Mouse (Mus musculus) thymus, adult 2 months (tissue): Measurements from ENCODE around the gene Rbms1.

Experiments
- CTCF ChIP-seq: fragments of 200-500 bp; IDR thresholded peaks from 2 replicates; pipeline ENCODE4 v1.5.1; 2012; ENCODE audit warnings: mild to moderate bottlenecking, control low read depth, low read length, moderate library complexity, borderline replicate concordance; ENCODE audit not compliant: control insufficient read depth, poor library complexity, insufficient read depth; ENCODE audit errors: extremely low read depth
- POLR2A ChIP-seq: fragments of 200-500 bp; IDR thresholded peaks from 2 replicates; pipeline ENCODE4 v1.6.1; 2012; ENCODE audit warnings: mild to moderate bottlenecking, low read length, control low read depth, moderate library complexity; ENCODE audit not compliant: control insufficient read depth, poor library complexity, insufficient read depth; ENCODE audit errors: extremely low read depth

DNA sequence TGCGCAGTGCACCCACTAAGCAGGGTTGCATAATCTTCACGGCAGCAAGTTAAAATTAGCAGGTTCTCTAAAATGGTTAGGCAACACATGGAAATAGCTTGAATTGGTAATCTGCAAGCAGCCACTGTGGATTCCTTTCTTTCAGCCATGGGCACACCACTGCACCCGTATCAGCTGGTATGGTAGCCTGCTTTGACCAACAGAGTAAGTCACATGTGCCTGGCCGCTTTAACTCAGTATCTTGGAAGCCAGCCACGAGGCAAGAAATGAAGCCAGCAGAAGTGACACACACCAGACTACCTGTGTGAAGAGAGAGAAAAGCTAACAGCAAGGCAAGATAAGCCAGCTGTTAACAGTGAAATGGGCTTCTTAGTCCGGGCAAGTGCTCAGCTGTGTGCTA lies 52.2 kb downstream of the Rbms1 start:
- no peak for TF ChIP-seq CTCF
- TF ChIP-seq POLR2A = no peak
